Mouse (Mus musculus) skeletal muscle tissue, adult 2 months (tissue): ENCODE measurements around the gene Serpina3b.
"Not testable (repeated sequence)": the region's sequence is repeated elsewhere in the genome, so short reads cannot be mapped to it uniquely, and the experiment has no call there.

Source experiments
- DNase-seq: peaks from one replicate; pipeline ENCODE4 v3.0.0-alpha.2; 2012; ENCODE audit warnings: low read depth, low spot score

Serpina3b gene

DNA sequence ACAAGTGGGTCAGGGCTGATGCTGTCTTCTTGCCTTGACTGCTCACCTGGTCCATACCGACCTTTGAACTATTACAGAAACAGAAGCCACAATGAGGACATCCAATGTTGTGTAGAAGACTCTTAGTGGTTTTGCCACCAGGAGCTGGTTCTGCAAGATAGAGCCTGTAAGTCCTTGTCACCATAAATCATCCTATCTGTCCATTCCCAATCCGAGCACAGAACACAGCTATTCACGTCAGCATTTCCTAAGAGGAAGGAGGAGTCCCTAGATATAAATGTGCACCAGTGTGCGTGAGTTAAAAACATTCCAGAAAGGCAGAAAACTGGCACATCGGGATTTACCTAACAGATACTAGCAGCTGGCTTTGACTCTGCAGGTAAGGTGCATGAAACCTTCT, at the start of gene Serpina3b:
Gene Serpina3b, plus strand, starts transcription at position 301 of the 400 bp plus-strand sequence.
- DNase-seq: no peak

DNA sequence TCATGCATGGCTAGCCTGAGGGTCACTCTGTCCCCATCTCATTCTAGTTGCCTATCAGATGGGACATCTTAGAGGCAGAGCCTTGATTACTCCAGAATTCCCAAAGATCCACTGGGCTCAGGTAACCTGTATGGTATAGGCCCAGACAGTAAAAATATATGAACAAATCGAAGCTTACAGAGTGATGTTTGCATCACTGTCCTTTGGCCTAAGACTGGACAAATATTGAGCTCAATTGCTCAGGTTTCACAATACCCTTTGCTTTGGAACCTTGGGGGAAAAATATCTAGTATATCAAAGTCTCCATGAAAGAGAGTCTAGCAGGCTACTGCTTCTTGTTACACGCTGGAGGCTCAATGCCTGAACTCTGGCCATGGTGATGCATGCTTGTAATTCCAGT, 37.7 kb upstream of the Serpina3b start:
- no peak for DNase-seq

DNA sequence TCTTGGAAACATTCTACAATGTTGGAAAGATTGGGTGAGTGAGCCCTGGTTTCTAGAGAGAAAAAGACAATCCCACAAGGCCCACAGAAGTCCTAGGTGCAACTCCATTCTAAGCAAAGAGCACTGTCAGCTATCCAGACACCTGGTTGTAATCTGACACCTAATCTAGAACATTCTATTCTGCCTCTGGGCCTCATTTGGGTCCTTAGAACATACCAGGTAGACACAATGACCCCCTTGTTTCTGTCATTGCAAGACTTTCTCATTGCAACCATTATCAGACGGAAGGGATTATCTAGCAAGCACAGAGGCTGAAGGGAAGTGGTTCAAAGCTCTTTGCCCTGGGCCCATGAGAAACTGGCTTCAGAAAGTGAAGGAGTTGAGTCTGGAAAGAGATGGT, 36.5 kb upstream of the Serpina3b start:
- DNase-seq: no peak

DNA sequence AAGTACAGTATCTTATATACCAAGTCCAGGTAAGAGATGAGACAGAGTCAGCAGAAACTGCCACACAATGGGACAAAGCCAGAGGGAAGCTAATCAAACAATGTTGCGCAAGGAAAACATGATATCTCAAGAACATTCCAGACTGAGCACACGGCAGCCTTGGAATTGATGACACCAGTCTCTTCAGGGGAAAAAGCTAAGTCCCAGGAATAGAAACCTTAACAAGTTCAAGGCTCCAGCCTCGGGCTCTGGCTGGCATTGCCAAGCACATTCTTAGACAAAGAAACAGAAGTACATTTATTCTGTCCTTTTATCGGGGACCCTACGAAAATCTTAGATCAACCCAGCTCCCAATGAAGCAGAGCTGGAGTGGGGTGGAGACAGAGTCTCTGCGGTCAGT, 27.0 kb upstream of the Serpina3b start, which contains the start of gene Serpina5:
Gene Serpina5, plus strand, starts transcription at position 346 of the 400 bp plus-strand sequence.
- no peak for DNase-seq

DNA sequence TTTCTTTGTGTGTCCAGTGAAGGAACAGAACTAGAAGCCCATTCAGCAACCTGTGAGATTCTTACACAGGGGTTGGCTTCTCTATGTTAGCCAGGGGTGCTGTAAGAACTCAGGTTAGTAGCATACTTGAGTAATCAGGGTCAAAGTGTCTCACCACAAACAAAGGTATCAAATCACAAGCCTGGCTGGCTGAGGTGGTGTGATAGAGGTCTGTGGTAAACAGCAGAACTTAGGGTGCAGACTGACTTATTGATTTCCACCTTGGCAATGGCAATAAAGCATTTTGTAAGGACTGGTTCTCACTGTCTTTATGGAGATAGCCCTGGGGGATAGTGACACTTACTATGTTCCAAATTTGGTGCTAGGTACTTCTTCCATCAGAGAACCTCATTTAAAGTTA, 21.9 kb upstream of the Serpina3b start:
- no peak for DNase-seq

DNA sequence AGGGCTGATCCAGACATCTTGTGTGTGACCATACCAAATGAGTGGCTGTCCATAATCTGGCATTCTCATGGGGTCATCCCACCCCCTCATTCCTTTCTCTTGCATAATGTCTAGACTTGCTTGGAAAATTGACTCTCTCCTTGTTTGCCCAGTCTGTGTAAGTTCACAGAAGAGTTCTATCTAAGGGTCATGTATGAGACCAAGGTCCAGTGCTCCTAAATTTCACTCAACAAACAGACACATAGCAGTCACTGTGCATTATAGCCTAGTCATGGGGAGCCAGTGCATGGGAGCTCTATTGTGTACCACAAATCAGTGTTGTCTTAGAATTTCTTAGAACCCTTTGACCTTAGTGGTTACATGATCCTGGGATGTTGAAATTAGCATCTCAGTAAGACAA, 20.9 kb upstream of the Serpina3b start:
- no peak for DNase-seq

DNA sequence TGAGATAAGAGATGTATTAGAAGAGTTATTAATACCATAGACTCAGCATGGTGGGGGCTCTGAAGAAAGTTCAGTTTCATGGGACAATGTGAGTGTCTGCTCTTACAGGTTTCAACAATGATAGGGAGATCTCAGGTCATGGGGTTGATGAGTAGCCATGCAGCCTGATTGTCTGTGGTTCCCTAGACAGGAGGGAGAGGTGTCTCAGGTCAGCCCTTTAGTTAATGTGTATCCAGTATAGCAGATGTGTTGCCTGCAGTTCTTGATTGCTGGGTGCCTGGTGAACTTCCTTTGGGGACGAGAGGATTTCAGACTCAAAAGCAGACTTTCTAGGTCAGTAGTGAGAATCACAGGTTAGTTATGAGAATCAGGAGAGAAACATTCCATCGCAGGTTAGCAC, 19.3 kb upstream of the Serpina3b start:
- DNase-seq: no peak

DNA sequence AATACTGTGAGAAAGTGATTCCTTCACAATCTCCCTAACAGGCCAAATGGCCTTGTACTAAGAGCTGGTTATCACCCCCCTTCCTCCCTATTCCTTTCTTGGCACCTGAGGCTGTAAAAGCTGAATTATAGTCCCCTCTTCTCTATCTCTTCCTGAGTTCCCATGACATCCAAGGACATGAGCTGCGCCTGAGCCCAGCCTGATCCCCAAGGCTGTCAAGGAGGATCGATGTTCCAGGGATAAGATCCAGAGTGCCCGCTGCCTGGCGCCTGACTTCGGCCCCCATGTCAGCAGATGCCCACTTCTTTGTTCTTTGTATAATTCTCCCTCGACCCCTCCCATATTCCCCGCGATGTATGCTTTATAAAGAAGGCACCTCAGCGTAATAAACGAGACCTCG, 15.5 kb upstream of the Serpina3b start, which contains the start of gene Serpina3a:
Gene Serpina3a, plus strand, starts transcription at position 392 of the 400 bp plus-strand sequence.
- DNase-seq: not testable (repeated sequence)

DNA sequence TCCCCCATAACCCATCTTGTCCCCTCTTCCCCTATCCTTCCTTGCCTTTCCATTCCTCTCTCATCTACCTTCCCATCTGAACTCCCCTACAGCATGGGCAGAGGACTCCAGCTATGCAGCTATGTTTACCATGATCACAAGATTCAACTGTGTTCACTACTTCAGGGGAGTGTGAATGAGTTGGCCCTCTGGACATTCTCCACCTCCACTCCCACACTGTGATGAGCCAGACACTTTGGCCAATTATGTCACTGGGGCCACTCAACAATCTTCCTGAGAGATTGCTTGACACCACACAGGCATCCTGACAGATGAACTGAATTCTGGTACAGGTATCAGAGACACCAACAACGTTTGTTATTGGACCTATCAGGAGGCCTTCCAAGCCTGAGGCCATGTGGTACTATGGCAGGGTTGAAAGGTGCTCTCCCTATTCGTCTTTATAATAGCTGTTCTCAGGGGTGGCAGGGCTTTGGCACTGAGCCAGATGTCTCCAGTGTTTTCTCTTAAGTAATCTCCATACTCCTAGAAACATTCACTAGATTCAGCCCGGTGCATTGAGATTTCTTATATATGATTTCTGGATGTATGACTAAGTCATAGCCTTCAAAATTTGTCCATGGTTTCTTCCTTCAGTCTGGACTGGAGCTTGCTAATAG, 12.7 kb upstream of the Serpina3b start:
- no peak for DNase-seq

DNA sequence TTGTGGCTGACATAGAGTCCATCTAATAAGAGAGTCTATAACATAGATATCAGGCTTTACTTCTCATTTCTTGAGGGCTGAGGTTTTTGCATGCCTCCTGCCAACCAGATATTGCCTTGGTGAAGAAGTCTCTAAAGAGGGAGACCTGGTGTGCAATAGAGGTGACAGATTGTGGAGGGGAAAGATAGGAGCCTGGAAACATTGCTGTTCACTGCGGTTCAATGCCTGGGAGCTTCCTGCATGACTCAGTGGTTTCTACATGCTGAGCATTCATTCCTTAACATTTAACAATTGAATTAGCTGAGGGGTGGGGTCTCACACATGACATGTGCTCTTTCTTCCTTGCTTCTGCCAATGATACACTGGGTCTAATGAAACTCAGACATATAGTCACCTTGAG, 4.7 kb upstream of the Serpina3b start:
- no peak for DNase-seq

DNA sequence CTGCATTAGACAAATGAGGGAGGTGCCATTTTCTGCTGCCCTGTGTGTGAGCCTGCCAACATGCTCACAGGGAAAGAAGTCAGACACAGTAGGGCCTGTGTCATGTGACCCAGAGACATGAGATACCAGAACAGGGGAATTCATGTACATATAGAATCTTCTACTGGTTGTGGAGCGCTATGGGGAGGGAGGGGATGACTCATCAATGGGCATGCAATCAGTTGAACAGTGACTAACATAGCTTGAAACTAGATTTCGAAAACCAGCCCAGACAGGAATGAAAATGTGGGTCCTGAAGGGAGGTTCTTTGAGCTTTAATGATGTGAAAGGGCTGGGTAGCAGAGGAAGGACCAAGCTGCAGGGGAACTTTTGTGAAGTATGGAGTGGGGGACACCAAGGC, 3.8 kb upstream of the Serpina3b start:
- DNase-seq: no peak

DNA sequence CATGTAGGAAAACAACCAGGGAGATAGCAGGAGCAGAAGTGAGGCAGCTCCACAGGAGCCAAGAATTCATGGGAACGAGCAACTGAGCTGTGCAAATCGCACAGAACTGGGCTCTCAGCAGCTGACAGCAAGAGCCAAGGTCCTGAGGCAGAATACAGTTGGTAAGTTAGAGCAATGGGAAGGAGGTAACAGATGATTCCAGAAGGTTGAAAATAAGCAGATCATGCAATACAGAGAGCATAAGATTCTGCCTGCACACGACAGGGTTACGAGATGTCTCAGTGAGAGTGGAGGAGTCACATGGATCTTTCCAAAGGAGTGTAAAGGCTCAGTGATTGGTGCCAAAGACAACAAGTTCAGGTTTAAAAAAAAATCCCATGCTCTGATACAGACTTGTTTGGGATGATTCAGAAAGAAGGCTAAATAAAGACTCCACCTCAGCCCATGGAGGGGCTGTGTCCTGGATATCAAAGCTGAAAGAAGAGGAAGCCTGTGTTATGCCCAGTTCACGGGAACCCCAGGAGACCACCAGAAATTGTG, 2.7 kb upstream of the Serpina3b start:
- no peak for DNase-seq

DNA sequence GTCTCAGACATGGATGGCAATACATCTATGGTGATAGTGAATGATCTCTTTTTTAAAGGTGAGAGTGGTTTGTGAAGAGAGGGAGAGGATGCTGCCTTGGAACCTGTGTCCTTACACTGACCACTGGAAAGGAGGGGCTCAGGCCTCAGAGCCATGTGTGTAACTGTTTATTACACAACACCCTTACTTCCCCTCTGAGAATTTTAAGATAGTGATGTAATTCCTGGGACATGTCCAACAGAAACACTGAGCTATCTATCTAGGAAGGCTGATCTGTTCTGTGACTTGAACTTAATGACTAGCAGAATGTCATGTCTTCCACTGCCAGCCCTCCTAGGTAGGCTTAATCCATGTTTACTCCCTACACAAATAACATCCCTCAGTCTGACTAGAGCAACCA, 3.2 kb downstream of the Serpina3b start:
- peak; percentile 46 for DNase-seq

DNA sequence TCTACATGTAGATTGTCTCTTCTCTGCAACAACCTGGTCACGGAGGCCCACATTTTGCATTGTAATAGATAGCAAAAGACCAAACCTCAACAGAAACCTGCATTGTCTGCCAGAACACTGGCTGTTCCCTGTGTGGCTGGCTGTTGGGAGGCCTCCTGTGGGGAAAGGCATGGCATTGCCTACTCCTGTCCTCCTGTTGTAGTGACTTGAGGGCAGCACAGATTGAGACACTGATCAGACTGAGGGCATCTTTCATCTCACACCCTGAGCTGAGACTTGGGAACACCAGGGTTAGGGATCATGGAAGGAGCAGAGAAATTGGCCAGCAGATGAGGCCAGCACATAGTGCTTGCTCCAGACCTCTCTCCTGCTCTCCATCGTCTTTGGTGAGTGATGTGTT, 10.4 kb downstream of the Serpina3b start:
- DNase-seq: no peak

DNA sequence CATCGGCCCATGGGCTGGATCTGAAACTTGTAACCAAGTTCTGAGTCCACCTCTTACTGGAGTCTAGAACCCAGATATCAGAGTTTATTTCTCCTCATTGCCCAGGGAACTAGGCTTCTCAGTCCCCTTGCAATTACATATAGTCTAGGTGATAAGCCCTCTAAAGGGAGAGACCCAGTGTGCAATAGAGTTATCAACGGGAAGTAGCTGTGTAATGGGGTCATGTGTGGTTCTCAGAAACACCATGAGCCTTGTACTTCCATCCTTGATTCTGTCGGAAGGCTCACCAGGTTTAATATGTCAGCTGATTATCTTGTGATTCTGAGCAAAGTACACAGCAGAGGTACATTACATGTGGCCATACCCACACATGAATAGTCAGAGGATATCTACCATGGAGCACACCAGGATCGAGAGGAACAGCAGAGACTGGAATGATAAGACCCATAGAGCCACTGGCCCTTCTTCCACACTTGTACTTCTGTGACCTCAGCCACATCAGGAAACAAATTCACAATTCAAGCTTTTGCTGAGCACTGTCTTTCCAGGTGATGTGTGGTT, 12.8 kb downstream of the Serpina3b start:
- no peak for DNase-seq

DNA sequence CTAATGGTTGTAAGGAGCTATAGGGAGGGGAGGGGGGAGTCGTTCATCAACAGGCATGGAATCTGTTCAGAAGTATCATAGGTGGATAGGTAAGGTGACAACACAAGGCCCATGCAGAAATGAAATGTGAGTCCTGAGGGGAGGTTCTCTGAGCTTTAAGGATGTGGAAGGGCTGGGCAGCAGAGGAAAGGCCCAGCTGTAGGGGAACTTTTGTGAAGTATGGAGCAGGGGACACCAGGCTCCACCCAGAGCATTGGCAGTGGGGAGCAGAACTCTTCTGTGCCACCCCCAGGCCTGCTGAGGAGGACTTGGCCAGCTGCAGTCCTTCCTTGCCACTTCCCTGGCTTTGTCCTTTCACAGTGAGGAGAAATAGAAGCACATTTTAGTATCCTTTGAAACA, 13.7 kb downstream of the Serpina3b start:
- DNase-seq: no peak

DNA sequence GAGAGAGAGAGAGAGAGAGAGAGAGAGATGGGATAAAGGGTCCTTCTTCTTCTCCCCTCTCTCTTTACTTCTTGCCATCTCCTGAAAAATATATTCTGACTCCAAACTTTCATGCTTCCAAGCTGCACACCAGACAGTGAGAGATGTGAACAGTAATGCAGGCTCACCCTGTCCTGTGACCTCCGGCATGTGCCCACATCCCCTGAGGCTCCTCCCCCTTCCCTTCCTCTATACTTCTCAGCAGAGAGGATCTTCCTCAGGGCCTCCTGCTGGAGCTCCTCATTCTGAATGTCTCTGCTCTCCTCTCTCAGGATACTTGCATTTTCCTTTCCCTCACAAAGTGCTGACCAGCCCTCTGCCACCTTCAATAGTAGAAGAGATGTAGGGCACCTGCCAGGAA, 14.6 kb downstream of the Serpina3b start:
- DNase-seq: no peak

DNA sequence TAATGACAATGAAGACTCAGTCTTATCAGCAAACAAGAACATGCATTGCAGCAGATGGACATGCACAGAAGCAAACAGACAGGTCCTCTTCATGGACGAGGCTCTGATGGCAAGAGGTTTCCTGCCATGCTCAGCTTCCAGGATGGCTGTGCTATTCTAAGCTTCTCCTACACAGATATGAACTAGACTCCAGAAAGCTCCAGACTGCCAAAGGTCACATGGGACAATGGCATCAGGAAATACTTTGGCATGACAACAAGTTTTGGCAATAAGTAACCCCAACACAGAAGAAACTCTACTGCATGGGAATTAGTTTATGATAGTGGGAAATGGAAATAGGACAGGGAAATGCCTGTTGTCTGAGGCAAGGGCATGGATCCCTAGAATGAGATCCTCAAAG, 15.5 kb downstream of the Serpina3b start:
- no peak for DNase-seq

DNA sequence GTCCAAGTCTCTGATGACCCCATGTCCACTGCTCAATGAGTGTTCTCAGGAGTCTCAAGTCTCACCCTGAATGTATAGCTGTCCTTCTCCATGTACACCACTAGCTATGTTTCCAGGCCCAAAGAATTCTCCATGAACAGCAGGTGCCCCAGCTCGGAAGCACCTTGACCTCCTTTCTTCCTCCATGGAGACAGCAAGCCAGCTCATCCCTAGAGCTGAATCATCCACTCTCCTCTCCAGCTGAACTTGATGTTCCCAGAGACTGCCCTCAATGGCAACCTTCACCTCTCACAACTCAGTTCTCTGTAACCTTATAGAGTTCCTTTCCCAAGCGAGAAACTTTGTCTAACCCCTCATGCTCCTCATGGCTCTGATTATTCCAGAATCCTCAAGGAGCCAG, 17.8 kb downstream of the Serpina3b start:
- DNase-seq: no peak

DNA sequence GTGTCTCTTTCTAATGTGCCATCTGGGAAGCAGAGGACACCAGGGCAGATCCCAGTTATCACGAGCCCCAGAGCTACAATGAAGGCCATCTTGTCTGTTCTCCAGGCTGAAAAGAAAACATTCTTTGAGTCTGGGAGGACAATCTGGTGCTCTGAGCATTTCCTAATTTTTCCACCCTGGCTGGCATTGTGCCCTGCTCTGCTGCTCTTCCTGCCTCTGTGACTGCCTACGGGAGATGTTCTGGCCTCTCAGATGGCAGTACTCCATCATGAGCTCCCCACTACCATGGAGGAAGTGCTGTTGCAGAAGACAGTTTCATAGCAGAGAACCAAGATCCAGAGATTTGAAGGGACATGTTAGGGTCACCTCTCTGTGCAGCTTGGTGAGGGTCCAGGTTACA, 24.2 kb downstream of the Serpina3b start:
- DNase-seq: no peak

DNA sequence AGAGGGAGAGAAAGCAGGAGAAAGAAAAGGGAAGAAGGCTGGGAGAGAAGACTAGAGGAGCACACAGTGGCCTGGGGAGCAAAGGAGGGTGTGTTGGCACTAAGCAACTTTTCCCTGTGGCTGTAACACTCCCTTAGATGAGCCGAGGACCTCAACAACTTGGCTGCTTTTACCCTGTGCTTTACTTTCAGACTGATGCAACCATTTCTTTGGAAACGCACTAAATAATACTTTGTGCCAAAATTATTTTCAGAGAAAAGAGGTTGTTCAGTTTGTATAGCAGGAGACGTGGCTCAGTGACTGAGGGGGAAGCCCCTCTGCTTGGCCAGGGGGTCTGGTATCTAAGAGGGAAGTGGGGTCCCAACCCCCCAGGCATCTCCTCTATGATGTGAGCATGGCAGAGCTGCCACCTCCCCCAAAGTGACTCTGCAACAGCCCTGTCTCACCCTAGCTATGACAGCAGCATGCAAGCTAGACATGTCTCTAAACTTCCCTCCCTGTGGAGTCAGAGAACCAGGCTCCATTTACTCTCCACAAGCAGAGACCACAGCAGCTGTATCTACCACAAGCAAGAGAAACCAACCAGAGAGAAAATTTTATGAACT, 25.3 kb downstream of the Serpina3b start:
- DNase-seq: no peak

DNA sequence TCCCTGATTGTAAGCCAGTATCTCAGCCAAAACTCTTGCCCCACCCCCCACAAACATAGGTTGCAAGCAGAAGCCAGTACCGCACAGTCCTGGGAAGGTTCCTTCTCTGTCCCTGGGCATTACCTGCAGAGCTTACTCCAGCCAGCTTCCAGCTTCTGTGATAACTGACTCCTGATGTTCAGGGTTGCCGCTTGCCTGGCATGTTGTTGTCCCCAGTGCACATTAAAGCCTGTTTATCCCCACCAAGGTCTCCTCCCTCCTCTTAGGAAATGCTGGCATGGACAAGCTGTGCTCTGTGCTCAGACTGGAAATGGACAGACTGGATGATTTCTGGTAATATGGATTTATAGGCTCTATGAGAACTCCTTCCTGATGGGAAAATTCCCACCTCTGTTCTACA, 25.9 kb downstream of the Serpina3b start, which contains the start of gene Serpina3c:
Gene Serpina3c, minus strand, starts transcription at position 215 of the 400 bp plus-strand sequence.
- DNase-seq: no peak

DNA sequence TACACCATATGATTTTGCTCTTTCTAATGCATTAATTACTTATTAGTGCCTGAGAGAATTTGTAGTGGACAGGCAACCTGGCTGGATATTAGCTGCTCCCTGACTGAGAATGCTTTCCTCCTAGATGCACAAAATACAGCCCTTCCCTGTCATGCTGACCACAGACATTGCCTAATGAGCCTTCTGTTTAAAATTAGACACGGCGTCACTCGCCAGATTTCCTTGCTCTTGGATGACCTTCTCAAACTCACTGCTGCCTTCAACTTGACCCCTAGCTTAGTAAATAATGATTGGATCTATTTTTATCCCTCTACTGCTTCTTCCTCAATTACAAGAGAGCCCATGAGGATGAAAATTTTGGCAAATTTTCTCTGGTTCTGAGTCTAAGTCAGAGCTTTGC, 47.0 kb downstream of the Serpina3b start:
- DNase-seq: peak; percentile 39
